Mouse (Mus musculus) MN1 (cell line): ENCODE measurements around the gene 4930467E23Rik.
"Not testable (repeated sequence)": the region's sequence is repeated elsewhere in the genome, so short reads cannot be mapped to it uniquely, and the experiment has no call there.

Experiments
- DNase-seq: peaks from one replicate; pipeline ENCODE4 v3.0.0-alpha.2; 2016; ENCODE audit warnings: low spot score

The 4930467E23Rik gene

GRCm38 (mm10) chr8:19711171-19711860 is 18.1 kb upstream of the 4930467E23Rik start:
- DNase-seq = not testable (repeated sequence)

- DNase-seq = not testable (repeated sequence)
Observed at GRCm38 (mm10) chr8:19712227-19712750, 17.1 kb upstream of the 4930467E23Rik start.

GRCm38 (mm10) chr8:19712816-19713215 is 16.6 kb upstream of the 4930467E23Rik start:
- DNase-seq = not testable (repeated sequence)

- DNase-seq = peak; percentile 36
Observed at GRCm38 (mm10) chr8:19713232-19713834, 16.0 kb upstream of the 4930467E23Rik start.

GRCm38 (mm10) chr8:19714426-19714825 is 14.9 kb upstream of the 4930467E23Rik start:
- DNase-seq = not testable (repeated sequence)

- DNase-seq = not testable (repeated sequence)
Observed at GRCm38 (mm10) chr8:19715266-19715665, 14.1 kb upstream of the 4930467E23Rik start.

GRCm38 (mm10) chr8:19717851-19718250 is 11.5 kb upstream of the 4930467E23Rik start:
- DNase-seq = peak; percentile 4

GRCm38 (mm10) chr8:19719513-19719912 is 9.9 kb upstream of the 4930467E23Rik start:
- not testable (repeated sequence) for DNase-seq

GRCm38 (mm10) chr8:19724871-19725270 is 4.5 kb upstream of the 4930467E23Rik start:
- DNase-seq = not testable (repeated sequence)

GRCm38 (mm10) chr8:19751773-19752172 is 22.4 kb downstream of the 4930467E23Rik start:
- not testable (repeated sequence) for DNase-seq

- DNase-seq = not testable (repeated sequence)
Observed at GRCm38 (mm10) chr8:19754178-19754577, 24.8 kb downstream of the 4930467E23Rik start.

- not testable (repeated sequence) for DNase-seq
Observed at GRCm38 (mm10) chr8:19754961-19755360, 25.6 kb downstream of the 4930467E23Rik start.

GRCm38 (mm10) chr8:19761660-19762059 is 32.3 kb downstream of the 4930467E23Rik start:
- DNase-seq = not testable (repeated sequence)

- DNase-seq = not testable (repeated sequence)
Observed at GRCm38 (mm10) chr8:19762860-19763592, 33.6 kb downstream of the 4930467E23Rik start.

GRCm38 (mm10) chr8:19765531-19765930 is 36.2 kb downstream of the 4930467E23Rik start:
- DNase-seq = not testable (repeated sequence)

- DNase-seq = not testable (repeated sequence)
Observed at GRCm38 (mm10) chr8:19773461-19773860, 44.1 kb downstream of the 4930467E23Rik start.

- DNase-seq = not testable (repeated sequence)
Observed at GRCm38 (mm10) chr8:19776311-19776710, 46.9 kb downstream of the 4930467E23Rik start.

- DNase-seq = not testable (repeated sequence)
Observed at GRCm38 (mm10) chr8:19777500-19777899, 48.1 kb downstream of the 4930467E23Rik start.

- DNase-seq = not testable (repeated sequence)
Observed at GRCm38 (mm10) chr8:19778126-19778525, 48.8 kb downstream of the 4930467E23Rik start.

GRCm38 (mm10) chr8:19778891-19779290 is 49.5 kb downstream of the 4930467E23Rik start:
- DNase-seq = not testable (repeated sequence)

- not testable (repeated sequence) for DNase-seq
Observed at GRCm38 (mm10) chr8:19780212-19780611, 50.8 kb downstream of the 4930467E23Rik start.

GRCm38 (mm10) chr8:19780658-19781057 is 51.3 kb downstream of the 4930467E23Rik start:
- not testable (repeated sequence) for DNase-seq
